Mouse (Mus musculus) layer of hippocampus, postnatal 10 days (tissue): ENCODE results near the gene Dnajc6. TPM values are rescaled to one million over a fixed set of nuclear protein-coding genes. Genes with fewer than 3 reads are reported as not detected.

ENCODE experiments used
- DNase-seq, 2 experiments: peaks; one replicate each; pipeline ENCODE4 v3.0.0; 2021; ENCODE audit warnings: low spot score in 2 of 2
- total RNA-seq, 2 experiments: library from RNA; stranded (reverse); gene quantifications; 2 replicates each; pipeline ENCODE4 v1.2.3; 2021

Gene Dnajc6
- total RNA-seq, 2 experiments from 2014 or later: 255 to 282 TPM

GRCm38 (mm10) chr4:101637472-101637871 lies 141.0 kb downstream of the Dnajc6 start:
- no peak for DNase-seq

- DNase-seq: no peak
These were observed 144.2 kb downstream of the Dnajc6 start for GRCm38 (mm10) chr4:101640631-101641030.

- no peak for DNase-seq
These were observed 146.3 kb downstream of the Dnajc6 start for GRCm38 (mm10) chr4:101642708-101643107.

GRCm38 (mm10) chr4:101643216-101643615 lies 146.8 kb downstream of the Dnajc6 start:
- no peak for DNase-seq

- no peak for DNase-seq
These were observed 150.4 kb downstream of the Dnajc6 start for GRCm38 (mm10) chr4:101646857-101647195.

GRCm38 (mm10) chr4:101647196-101647905 lies 150.9 kb downstream of the Dnajc6 start, which contains the start of gene Leprot:
TSS of gene Leprot (plus strand) at chr4:101647718.
- DNase-seq: peak; percentile 100

- no peak for DNase-seq
These were observed 151.7 kb downstream of the Dnajc6 start for GRCm38 (mm10) chr4:101647976-101648642.

GRCm38 (mm10) chr4:101648745-101649144 lies 152.3 kb downstream of the Dnajc6 start:
- no peak for DNase-seq

- no peak for DNase-seq
These were observed 154.5 kb downstream of the Dnajc6 start for GRCm38 (mm10) chr4:101650961-101651360.

- DNase-seq: no peak
These were observed 157.8 kb downstream of the Dnajc6 start for GRCm38 (mm10) chr4:101654256-101654655.

- DNase-seq: no peak
These were observed 158.5 kb downstream of the Dnajc6 start for GRCm38 (mm10) chr4:101654788-101655414.

GRCm38 (mm10) chr4:101655415-101655790 lies 159.0 kb downstream of the Dnajc6 start:
- DNase-seq: no peak

- no peak for DNase-seq
These were observed 159.6 kb downstream of the Dnajc6 start for GRCm38 (mm10) chr4:101656056-101656455.

- DNase-seq: no peak
These were observed 160.6 kb downstream of the Dnajc6 start for GRCm38 (mm10) chr4:101656956-101657570.

GRCm38 (mm10) chr4:101664160-101664750 lies 167.8 kb downstream of the Dnajc6 start:
- peak; percentile 50 to 61 for DNase-seq

- DNase-seq: no peak
These were observed 168.3 kb downstream of the Dnajc6 start for GRCm38 (mm10) chr4:101664766-101665165.

- no peak for DNase-seq
These were observed 172.7 kb downstream of the Dnajc6 start for GRCm38 (mm10) chr4:101669161-101669560.

- no peak for DNase-seq
These were observed 173.4 kb downstream of the Dnajc6 start for GRCm38 (mm10) chr4:101669811-101670210.

- no peak for DNase-seq
These were observed 178.3 kb downstream of the Dnajc6 start for GRCm38 (mm10) chr4:101674790-101675189.

GRCm38 (mm10) chr4:101675726-101676125 lies 179.3 kb downstream of the Dnajc6 start:
- no peak for DNase-seq

GRCm38 (mm10) chr4:101682620-101683019 lies 186.2 kb downstream of the Dnajc6 start:
- no peak for DNase-seq
